Mouse (Mus musculus): ENCODE measurements around the gene Gmnn. TPM values are rescaled to one million over a fixed set of nuclear protein-coding genes. Genes with fewer than 3 reads are reported as not detected.

Gene Gmnn
- 1.1 and 3.3 TPM in 2 replicates for polyA plus RNA-seq (2012; ENCODE audit: low replicate concordance)

DNA sequence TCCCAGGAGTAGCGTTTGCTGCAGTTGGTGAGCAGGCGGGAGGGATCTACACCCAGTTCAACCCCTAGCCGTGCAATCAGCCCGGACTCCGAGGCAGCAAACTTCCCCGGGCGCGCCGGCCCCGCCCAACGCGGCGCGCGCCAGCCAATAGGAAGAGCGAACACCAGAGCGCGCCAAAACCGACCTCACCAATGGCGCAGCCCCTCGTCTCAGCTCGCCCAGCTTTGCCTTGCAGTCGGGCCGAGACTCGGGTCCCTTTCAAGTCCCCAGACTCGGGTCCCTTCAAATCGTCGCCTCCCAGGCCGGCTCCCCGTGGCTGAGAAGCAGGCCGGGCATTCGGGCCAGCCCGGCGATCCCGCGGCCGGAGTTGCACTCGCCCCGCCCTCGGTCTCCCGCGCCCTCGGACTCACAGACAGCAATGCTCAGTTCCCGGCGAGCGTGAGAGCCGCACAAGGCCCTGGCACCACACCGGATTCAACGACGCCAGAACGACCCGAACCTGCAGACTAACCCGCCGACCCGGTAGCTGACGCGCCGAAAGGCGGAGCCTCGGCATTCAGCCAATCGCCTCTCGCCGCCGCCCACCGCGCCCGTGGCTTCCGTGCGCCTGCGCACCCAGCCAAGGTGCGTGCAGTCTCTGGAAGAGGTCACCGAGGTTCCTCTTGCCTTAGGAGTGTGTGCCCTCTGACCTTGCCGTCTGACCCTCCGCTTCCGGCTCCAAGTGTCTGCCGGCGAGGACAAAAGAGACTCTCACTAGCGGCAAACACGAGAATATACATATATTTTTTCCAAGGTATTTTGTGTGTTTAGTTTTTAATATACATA is at the start of gene Gmnn:
Gene Gmnn (minus strand): TSS at position 521 of the 825 bp plus-strand sequence.

DNA sequence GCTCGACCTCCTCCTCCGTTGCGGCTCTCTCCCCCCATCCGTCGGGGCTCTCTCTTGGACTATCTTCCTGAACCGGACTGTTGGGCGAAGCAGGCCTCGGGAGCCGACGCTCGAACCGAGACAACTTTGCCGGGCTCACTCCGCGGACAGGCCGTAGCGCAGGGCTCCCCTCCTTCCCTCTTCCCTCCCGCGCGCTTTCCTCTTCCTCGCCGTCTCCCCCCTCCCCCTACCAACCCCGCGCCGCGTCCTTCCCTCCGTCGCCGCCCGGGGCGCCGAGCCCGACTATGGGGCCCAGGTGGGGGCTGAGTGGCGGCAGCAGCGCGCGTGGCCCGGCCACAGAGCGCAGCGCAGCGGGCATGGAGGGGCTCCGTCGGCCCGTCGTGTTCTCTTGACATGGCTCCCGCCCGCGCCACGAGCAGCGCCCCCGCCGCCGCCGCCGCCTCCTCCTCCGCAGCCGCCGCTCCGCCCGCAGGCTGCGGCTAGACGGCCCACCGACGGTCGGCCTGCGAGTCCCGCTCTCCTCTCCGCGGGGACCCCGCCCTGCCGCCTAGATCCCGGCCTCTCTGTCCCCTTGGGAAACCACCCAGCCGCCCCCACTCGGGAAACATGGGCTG is 39.7 kb upstream of the Gmnn start, which contains the start of gene BC005537:
Gene BC005537 (plus strand): TSS at position 350 of the 614 bp plus-strand sequence.

DNA sequence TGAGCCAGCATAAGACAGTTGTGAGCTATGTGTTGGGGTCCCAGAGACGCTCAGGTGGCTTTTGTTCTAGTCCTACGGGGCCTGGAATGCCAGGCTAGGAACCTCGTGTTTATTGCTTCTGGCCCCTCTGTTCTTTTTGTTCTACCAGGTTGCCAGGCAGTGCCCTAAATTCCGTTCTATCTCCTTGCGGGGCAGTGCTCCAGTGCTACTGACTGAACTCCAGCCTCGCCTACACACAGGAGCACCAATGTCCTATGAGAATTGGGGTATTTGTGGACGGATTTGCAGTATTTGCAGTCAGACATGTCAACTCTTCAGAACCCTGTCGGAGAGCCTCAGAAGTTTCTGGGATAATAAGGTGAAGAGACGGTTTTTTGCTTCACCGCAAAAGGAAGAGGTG is 20.7 kb downstream of the Gmnn start, which contains the start of gene Armh2:
Gene Armh2 (plus strand): TSS at position 205 of the 400 bp plus-strand sequence.

Other genes with a start within 250 kb of the Gmnn start
- 8.4 and 17.9 TPM in 2 replicates for gene Ripor2, start 179.7 kb downstream of the Gmnn start, polyA plus RNA-seq (2012; ENCODE audit: low replicate concordance)
- gene Armh2, start 20.7 kb downstream of the Gmnn start, polyA plus RNA-seq (2012; ENCODE audit: low replicate concordance), result not detected in 2 replicates
- 73.7 and 119 TPM in 2 replicates for gene BC005537, start 39.7 kb upstream of the Gmnn start, polyA plus RNA-seq (2012; ENCODE audit: low replicate concordance)
- 7.5 and 26.3 TPM in 2 replicates for gene Acot13, start 69.6 kb upstream of the Gmnn start, polyA plus RNA-seq (2012; ENCODE audit: low replicate concordance)
- gene Tdp2, start 69.8 kb upstream of the Gmnn start, polyA plus RNA-seq (2012; ENCODE audit: low replicate concordance), result 20.6 and 36.1 TPM in 2 replicates
- not detected in 2 replicates for gene D130043K22Rik, start 83.2 kb upstream of the Gmnn start, polyA plus RNA-seq (2012; ENCODE audit: low replicate concordance)
- 0.05 and 0.19 TPM in 2 replicates for gene Aldh5a1, start 175.7 kb upstream of the Gmnn start, polyA plus RNA-seq (2012; ENCODE audit: low replicate concordance)
- 0.03 TPM in 1 of 2 replicates, not detected in the other for gene Gpld1, start 181.2 kb upstream of the Gmnn start, polyA plus RNA-seq (2012; ENCODE audit: low replicate concordance)

Data from leukemia stem cell, adult 10-12 weeks (primary cell).